Mouse (Mus musculus) adrenal gland, adult 8-10 months (tissue): ENCODE results near the gene Lman1l. TPM values are rescaled to one million over a fixed set of nuclear protein-coding genes. Genes with fewer than 3 reads are reported as not detected.

Source experiments
- DNase-seq: peaks from one replicate; pipeline ENCODE4 v3.0.0; 2022
- total RNA-seq, 4 experiments: library from RNA; stranded (reverse); gene quantifications; 2 replicates each; pipeline ENCODE4 v1.2.4; 2022

Lman1l gene
- not detected for total RNA-seq

DNA sequence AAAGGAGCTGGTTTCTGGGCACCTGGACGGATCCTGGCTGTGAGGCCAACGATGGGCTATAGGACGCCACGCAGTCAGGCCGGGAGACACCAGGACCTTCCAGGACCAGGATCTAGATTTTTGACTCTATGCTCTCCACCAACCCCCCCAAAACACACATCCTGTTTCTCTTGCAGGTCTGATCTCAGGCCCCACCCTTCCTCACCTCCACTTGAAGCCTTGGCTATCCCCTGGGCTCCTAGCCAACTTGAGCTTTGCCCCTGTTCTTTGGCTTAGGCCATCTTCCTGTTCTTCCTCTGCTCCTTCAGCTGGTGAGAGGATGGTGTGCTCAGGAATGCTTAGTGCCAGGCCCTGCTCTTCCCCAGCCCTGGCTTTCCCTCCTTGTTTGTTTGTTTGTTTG, at the start of gene Lman1l:
TSS of gene Lman1l (minus strand) at position 101 of the 400 bp plus-strand sequence.
- no peak for DNase-seq

DNA sequence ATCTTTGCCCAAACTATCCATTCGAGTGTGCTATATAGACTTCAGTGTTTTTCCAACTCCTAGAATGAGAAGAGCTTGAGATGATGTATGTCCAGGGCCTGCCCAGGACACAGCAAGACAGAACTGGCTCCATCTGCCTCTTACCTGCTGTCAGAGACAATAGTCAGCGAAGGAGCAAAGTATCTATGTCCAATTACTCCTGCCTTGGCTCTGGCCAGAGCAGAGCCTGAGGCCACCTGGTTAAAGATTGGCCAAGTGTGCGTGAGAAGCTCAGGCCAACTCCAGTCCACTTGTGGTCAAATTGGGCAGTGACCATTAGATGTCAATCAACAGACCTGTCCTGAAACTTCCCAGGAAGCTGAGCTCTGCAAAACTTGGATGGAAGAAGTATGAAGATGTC, 49.0 kb upstream of the Lman1l start:
- DNase-seq = no peak

DNA sequence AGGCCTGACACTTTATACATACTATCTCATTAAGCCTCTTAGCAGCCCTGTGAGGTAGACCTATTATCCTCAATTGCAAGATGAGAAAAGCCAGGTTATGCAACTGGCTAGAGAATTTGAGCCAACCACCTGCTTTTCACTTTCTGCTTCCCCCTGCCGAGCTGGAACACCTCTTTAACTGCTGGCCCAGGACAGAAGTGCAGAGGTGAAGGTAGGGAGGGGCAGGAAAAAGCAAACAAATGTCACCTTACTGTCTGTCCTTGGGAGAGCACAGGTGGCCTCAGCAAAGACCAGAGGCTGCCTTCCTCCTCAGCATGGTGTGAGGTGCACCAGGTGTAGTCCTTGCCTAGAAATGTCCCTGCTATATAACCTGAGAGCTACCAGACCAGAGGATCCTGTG, 47.7 kb upstream of the Lman1l start:
- no peak for DNase-seq

DNA sequence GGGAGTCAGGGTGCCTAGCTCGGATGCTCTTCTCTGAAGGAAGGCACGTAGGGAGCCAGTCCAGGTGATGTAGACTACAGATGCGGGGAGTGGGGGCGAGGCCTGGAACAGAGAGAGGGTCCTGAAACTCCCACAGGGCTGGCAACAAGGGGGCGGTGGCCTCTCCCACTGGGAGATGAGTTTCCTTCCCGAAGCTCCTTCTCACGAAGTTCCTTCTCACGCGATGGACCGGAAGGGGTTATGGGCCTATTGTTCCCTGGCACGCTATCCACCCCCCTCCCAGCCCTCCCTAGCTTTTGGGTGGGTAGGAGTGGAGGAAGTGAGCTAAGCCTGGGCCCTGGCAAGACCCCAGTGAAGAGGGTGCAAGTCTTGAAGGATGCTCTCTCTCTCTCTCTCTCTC, 47.2 kb upstream of the Lman1l start:
- no peak for DNase-seq

DNA sequence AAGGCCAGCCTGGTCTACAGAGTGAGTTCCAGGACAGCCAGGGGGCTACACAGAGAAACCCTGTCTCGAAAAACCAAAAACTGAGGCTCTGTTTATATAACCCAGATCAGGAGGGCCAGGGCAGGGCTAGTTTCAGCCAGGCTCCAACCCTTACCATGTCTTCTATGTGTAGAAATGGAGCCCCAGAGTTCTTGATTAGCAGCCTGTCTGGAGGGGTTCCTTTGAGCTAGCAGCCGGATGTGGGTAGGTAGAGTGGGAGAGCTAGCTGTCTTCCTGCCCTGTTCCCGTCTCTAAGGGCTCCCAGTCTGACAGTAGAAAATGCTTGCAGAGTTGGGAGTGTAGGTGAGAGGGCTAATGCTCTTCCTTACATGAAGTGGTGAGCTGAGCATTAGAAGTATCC, 46.6 kb upstream of the Lman1l start:
- DNase-seq = no peak

- no peak for DNase-seq
These were observed 46.0 kb upstream of the Lman1l start for GRCm38 (mm10) chr9:57666536-57666935.

GRCm38 (mm10) chr9:57664616-57665015, 44.0 kb upstream of the Lman1l start:
- no peak for DNase-seq

- no peak for DNase-seq
These were observed 41.0 kb upstream of the Lman1l start for GRCm38 (mm10) chr9:57661552-57661951.

DNA sequence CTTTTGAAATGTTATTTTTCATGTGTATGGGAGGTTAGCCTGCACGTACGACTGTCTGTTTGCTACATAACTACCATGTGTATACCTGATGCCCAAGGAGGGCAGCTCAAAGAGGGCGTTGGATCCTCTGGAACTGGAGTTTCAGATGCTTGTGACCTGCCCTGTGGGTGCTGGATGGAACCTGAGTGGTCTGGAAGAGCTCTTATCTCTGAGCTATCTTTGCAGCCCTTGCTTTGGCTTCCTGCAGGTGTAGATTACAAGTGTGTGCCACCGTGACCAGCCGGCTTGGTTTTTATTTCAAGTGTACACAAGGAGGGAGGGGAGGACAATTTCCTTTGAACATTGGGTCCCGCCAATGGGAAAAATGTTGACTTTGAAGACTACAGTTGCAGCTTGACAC, 39.9 kb upstream of the Lman1l start:
- no peak for DNase-seq

- peak; percentile 68 for DNase-seq
These were observed 39.2 kb upstream of the Lman1l start for GRCm38 (mm10) chr9:57659774-57660173.

- DNase-seq = no peak
These were observed 38.4 kb upstream of the Lman1l start for GRCm38 (mm10) chr9:57658970-57659369.

DNA sequence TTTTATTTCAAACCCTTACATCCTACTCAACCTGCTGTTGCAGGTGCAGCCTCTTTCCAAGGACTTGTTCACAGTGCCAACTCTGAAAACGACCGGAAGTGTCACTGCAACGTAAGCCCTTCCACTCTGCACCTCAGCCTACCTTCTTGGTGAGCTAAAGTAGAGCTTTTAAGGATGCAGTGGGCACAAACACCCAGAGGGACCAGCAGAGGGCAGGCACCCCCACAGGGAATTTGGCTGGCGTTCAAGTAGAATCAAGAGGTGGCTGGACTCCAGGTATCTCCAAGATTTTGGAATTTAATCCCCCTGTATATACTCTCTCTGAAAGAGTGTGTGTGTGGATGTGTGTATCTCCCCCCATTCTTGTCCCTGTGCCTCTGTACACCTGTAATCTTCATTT, 37.3 kb upstream of the Lman1l start:
- DNase-seq = no peak

- no peak for DNase-seq
These were observed 36.2 kb upstream of the Lman1l start for GRCm38 (mm10) chr9:57656631-57657350.

- peak; percentile 89 for DNase-seq
These were observed 35.2 kb upstream of the Lman1l start for GRCm38 (mm10) chr9:57655749-57656148.

GRCm38 (mm10) chr9:57654966-57655365, 34.4 kb upstream of the Lman1l start:
- no peak for DNase-seq

DNA sequence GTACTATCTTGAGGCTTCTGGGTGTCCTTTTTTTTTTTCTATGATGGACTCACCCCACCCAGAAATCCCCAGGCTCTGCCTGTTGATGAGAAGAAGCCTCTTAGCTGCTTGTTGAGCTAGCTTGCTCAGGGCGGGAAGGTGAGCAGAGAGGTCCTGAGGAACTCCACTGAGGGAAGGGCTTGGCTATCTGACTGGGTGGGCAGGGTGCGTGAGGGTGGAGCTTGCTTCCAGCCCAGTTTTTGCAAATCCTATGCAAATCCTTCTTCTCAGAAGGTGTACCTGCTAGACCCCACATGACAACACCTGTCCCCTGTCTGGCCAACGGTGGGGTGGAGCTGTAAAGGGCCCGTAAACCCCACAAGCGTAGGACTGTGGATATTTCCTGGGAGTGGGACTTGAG, 32.7 kb upstream of the Lman1l start, which contains the start of gene Csk:
TSS of gene Csk (minus strand) at position 349 of the 400 bp plus-strand sequence.
- no peak for DNase-seq

DNA sequence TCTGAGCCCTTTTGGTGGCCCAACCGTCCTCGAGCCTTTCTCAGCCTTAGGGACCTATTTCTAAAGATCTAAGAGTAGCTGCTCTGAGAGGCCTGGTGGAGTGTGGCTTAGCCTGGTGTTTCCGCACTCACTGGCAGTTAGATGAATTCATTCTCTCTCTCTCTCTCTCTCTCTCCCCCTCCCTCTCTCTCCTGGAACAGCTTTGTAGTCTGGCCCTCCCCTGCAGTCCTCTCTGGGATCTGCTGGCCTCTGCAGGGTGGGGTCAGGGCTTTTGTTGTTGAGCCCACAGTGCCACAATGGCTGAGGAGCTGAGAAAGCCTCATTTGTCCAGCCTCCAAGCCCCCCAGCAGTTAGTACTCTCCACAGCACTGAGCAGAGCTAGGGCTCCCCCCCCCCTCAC, 32.3 kb upstream of the Lman1l start:
- no peak for DNase-seq

DNA sequence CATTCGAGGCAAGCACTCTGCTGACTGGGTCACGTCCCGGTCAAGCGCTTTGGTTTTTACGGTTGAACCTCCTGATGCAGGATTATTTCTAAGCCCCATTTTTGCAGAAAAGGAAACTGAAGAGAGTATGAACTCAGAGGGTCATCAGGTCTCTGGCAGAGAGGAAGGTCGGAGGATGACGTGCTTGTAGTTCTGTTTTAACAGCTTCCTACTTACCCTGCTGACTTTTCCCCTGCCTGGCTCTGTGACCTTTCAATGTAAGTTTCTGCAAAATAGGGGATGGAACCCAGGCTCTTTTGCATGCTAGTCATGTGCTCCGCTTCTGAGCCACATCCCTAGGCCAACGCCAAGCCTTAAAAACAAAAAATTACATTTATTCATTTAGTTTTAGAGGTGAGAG, 31.8 kb upstream of the Lman1l start:
- DNase-seq = no peak

- no peak for DNase-seq
These were observed 30.3 kb upstream of the Lman1l start for GRCm38 (mm10) chr9:57650786-57651311.

GRCm38 (mm10) chr9:57650130-57650785, 29.7 kb upstream of the Lman1l start:
- no peak for DNase-seq

- DNase-seq = no peak
These were observed 26.9 kb upstream of the Lman1l start for GRCm38 (mm10) chr9:57647286-57648108.

DNA sequence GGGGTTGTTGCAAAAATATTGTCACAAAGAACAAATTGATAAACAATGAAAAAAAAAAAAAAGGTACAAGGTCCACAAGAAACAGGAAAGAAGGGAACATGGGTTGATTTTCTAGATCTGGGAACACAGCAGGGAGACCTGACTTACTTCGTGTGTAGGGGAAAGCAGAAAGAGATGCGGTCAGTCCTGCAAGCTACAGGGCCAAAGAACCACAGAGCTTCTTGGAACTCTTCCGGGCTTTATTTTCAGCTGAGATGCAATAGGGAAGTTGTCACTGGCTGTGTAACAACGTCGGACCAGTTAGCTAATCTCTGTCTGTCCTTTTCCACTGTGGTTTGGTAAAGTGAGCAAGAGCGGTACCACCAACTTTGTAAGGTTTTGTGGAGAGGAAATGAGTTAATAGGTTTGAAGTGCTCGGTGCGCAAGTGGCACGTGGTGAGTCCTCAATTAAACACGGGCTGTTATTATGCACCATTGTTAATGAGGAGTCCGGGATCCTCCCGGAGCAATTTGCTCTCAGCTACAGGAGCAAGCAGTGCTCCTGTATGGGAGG, 26.1 kb upstream of the Lman1l start:
- DNase-seq = no peak
